Mouse (Mus musculus): Measurements from ENCODE around the gene Ppp2r2c.
A peak's percentile ranks its signal among the peaks of the same experiment; 100 is the strongest.

Gene Ppp2r2c

GRCm38 (mm10) chr5:36868266-36869090 is at the start of gene Ppp2r2c:
Gene Ppp2r2c (plus strand): TSS chr5:36868513.
- peak; percentile 68 for ATAC-seq (ENCODE audit: insufficient number of reproducible peaks, low FRiP score, low TSS enrichment)

DNA sequence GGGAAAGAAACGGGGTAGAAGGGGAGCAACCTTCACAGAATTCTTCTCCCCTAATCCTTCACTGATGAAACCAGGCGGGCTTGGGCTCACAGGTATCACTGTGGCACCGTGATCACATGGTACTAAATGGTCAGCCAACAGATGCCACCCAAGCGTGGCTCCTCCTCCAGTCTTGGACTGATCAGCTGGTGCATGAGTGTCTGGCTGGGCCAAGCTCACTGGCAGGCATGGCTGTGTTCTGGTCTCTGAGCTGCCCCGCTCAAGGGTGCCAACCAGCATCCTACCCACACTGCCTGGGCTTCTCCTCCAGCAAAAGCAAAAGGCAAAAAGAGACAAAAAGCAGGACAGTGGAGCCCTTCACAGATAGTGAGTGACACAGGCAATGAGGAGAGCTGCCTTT is 48.6 kb upstream of the Ppp2r2c start:
- ATAC-seq (ENCODE audit: insufficient number of reproducible peaks, low FRiP score, low TSS enrichment): no peak

DNA sequence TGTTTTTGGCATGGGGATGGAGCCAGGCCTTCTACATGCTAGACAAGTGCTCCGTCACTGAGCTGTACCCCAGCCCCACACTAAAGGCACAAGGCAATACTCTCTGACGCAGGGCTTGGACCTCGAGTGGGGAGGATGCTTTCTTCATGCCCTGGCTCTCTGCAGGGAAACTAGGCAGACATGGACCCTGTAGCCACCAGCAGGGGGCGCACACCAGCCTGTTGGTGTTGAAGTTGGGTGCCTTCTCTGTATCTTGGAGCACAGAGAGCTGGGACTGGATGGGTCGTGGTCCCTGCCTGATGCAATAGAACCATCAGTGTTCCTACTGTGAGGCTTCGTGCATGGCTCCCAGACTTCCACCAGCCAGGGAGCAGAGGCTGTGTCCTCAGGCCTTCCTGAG is 48.2 kb upstream of the Ppp2r2c start:
- ATAC-seq (ENCODE audit: insufficient number of reproducible peaks, low FRiP score, low TSS enrichment): 0 out of 2 replicates have a peak, but pooled peaks have one; percentile 46

- ATAC-seq (ENCODE audit: insufficient number of reproducible peaks, low FRiP score, low TSS enrichment): no peak
Observed at GRCm38 (mm10) chr5:36822907-36823306, 45.4 kb upstream of the Ppp2r2c start.

GRCm38 (mm10) chr5:36829098-36829497 is 39.2 kb upstream of the Ppp2r2c start:
- no peak for ATAC-seq (ENCODE audit: insufficient number of reproducible peaks, low FRiP score, low TSS enrichment)

- ATAC-seq (ENCODE audit: insufficient number of reproducible peaks, low FRiP score, low TSS enrichment): peak; percentile 71
Observed at GRCm38 (mm10) chr5:36829913-36830879, 38.1 kb upstream of the Ppp2r2c start, which contains the start of gene Man2b2. Gene Man2b2 (minus strand): TSS chr5:36830653.

DNA sequence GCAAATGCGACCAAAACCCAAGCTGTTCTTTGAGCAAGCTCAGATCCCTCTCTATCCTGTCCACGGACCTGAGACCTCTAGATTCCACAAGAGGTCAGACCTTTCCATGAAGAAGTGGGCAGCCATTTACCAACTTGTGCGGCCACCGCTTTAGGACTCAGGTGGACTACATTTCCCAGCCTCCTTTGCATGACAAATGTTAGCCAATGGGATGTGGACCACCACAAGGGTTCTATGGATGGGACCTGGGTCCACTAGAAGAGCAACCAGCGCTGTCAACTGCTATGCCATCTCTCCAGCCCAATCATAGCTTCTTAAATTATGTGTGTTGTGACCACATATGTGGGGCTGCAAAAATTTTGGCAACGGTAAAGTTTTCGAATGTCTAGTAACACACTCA is 37.0 kb upstream of the Ppp2r2c start:
- ATAC-seq (ENCODE audit: insufficient number of reproducible peaks, low FRiP score, low TSS enrichment): no peak

DNA sequence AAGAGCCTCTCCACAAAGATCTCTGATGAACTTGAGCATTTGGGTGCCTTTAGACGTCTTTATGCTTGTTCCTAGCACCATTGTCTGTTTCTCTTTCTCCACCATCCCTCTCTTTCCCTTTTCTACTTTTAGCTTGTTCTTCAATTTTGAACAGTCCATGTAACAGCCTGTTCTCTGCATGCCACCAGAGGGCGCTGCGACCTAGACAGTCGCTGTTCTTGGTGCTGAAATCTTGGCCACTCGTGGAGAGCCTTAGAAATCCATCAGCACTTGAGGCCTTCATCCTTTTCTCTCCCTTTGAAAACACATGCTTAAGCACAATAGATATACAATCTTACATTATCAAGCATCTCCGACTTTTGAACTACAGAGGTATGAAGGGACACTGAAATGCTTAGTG is 32.4 kb upstream of the Ppp2r2c start:
- 0 out of 2 replicates have a peak, but pooled peaks have one; percentile 62 for ATAC-seq (ENCODE audit: insufficient number of reproducible peaks, low FRiP score, low TSS enrichment)

- peak; percentile 59; the same call in 1 of the 2 replicates for ATAC-seq (ENCODE audit: insufficient number of reproducible peaks, low FRiP score, low TSS enrichment)
Observed at GRCm38 (mm10) chr5:36839032-36839431, 29.3 kb upstream of the Ppp2r2c start.

GRCm38 (mm10) chr5:36839602-36840001 is 28.7 kb upstream of the Ppp2r2c start:
- no peak for ATAC-seq (ENCODE audit: insufficient number of reproducible peaks, low FRiP score, low TSS enrichment)

DNA sequence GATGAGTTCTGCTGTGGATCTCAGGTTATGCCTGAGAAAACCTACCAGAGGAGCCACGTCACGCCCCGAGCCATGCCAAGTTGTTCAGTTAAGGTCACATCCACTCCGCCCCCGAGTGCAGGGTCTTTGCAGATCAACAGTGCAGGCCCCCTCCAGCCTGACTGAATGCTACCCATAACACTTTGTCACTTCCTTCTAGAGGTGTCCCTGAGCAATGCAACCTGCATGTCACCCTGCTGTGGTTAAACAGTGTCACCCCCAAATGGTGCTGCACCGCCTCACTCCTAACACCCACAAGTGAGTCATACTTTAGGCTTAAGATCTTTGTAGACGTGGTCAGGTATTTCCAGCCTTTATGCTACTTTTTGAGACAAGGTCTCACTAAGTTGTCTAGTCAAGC is 28.2 kb upstream of the Ppp2r2c start:
- ATAC-seq (ENCODE audit: insufficient number of reproducible peaks, low FRiP score, low TSS enrichment): no peak

GRCm38 (mm10) chr5:36841701-36842100 is 26.6 kb upstream of the Ppp2r2c start:
- no peak for ATAC-seq (ENCODE audit: insufficient number of reproducible peaks, low FRiP score, low TSS enrichment)

- no peak for ATAC-seq (ENCODE audit: insufficient number of reproducible peaks, low FRiP score, low TSS enrichment)
Observed at GRCm38 (mm10) chr5:36844490-36844889, 23.8 kb upstream of the Ppp2r2c start.

DNA sequence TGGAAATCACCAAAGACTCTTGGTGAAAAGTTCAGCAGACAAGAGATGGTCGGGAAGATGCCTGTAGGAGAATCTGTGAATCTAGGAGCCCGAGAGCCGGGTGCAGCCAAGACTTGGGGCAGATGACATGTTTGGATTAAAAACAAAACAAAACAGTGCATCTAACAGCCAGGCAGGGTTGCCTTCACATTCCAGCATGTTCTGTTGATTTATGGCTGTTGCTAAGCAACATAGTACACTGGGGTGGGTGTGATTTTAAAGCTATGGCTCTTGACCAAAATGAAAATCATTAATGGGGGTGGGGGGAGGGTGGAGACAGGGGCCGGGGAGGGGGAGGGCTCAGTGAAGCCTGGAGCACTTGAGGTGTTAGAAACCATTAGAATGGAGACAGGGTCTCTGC is 16.7 kb upstream of the Ppp2r2c start:
- ATAC-seq (ENCODE audit: insufficient number of reproducible peaks, low FRiP score, low TSS enrichment): no peak

GRCm38 (mm10) chr5:36855180-36855579 is 13.1 kb upstream of the Ppp2r2c start:
- no peak for ATAC-seq (ENCODE audit: insufficient number of reproducible peaks, low FRiP score, low TSS enrichment)

DNA sequence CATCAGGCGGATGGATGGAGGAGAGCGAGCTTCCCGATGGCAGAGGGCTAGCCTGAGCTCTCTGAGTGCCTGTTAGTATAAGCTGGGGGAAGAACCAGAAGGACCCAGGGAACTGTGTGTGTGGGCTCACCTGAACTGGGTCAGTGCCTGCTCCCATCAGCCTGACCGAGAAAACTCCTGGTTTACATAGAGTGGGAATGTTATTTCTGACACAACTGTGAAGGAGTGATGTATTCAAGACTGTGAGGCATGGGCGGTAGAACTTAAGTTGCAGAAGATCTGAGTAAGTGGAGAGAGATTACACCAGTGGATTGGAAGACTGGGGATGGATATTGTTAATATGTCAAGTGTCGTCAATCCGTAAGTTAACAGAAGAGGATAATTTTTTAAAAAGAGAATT is 11.8 kb upstream of the Ppp2r2c start:
- no peak for ATAC-seq (ENCODE audit: insufficient number of reproducible peaks, low FRiP score, low TSS enrichment)

GRCm38 (mm10) chr5:36857546-36857945 is 10.8 kb upstream of the Ppp2r2c start:
- no peak for ATAC-seq (ENCODE audit: insufficient number of reproducible peaks, low FRiP score, low TSS enrichment)

- ATAC-seq (ENCODE audit: insufficient number of reproducible peaks, low FRiP score, low TSS enrichment): no peak
Observed at GRCm38 (mm10) chr5:36861084-36861483, 7.2 kb upstream of the Ppp2r2c start.

GRCm38 (mm10) chr5:36866701-36867250 is 1.5 kb upstream of the Ppp2r2c start:
- ATAC-seq (ENCODE audit: insufficient number of reproducible peaks, low FRiP score, low TSS enrichment): no peak

- ATAC-seq (ENCODE audit: insufficient number of reproducible peaks, low FRiP score, low TSS enrichment): peak; percentile 29
Observed at GRCm38 (mm10) chr5:36867561-36867960, 752 bp upstream of the Ppp2r2c start.

GRCm38 (mm10) chr5:36869186-36869577 is 869 bp downstream of the Ppp2r2c start:
- ATAC-seq (ENCODE audit: insufficient number of reproducible peaks, low FRiP score, low TSS enrichment): 0 out of 2 replicates have a peak, but pooled peaks have one; percentile 23
